39 mouse cellular contexts compared by ENCODE assay signal in the genomic region with DNA sequence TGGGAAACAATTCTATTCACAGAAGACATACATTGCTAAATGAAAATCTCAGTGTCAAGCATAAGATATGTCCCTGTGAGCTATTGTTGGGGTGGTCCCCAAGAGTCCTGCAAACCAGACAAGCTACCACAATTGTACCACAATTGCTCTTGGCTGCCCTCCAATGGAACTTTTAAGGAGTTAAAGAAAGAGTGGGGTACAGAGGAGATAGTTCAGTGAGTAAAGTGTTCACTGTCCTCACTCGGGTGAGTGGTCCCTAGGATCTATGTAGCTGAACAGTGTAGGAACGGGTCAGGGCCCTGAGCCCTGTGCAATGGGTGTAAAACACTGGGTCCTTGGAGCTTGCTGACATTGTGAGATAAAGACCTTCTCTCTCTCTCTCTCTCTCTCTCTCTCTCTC. TPM values are rescaled to one million over a fixed set of nuclear protein-coding genes. Genes with fewer than 3 reads are reported as not detected.
DNase-seq lines count a peak whose midpoint lies in the region; ATAC-seq and TF ChIP-seq lines count a peak whose summit lies in the region.
"Had no signal": no experiment of that assay in that cellular context is flagged by ENCODE, and none has a peak within 500 bp of the region (broad histone marks: within the 10 kb centered on the region; RNA-seq: fewer than 3 reads in every experiment).

No protein-coding gene starts in this region.

- peaks cover 3% of the 10 kb centered on the region for H3K4me1 ChIP-seq in bone marrow, adult 2 months (ENCODE audit: control insufficient read depth, insufficient read depth, low read length)
- H3K4me1 ChIP-seq: heart, embryonic 13.5 days; hindbrain, embryonic 10.5 days; intestine, embryonic 15.5 days; neural tube, embryonic 15.5 days; stomach, embryonic 15.5 days had no signal

- WGBS in bone marrow, adult 2 months, result 59% methylated on average over 2 of the region's 2 CpGs

- TF ChIP-seq POLR2A in bone marrow, adult 2 months (IDR thresholded peaks at IDR 0.05; ENCODE audit: borderline replicate concordance, control insufficient read depth, low read depth, low read length), result no peak

- H3K4me3 ChIP-seq in bone marrow, adult 2 months (replicated peaks; ENCODE audit: control insufficient read depth, low read depth, low read length), result no peak overlapping the region
- H3K4me3 ChIP-seq in gastrocnemius, adult 2 months, result no peak overlapping the region
- H3K4me3 ChIP-seq: heart, embryonic 13.5 days; hindbrain, embryonic 10.5 days; intestine, embryonic 15.5 days; layer of hippocampus, adult 2 months; left cerebral cortex, adult 2 months; limb, embryonic 12.5 days; neural tube, embryonic 15.5 days; stomach, embryonic 15.5 days had no signal

- ATAC-seq in neutrophil, adult 5-6 weeks (ENCODE audit: extremely low read depth, insufficient number of reproducible peaks, low FRiP score, poor library complexity, severe bottlenecking), result peak; percentile 20; the same call in 1 of the 2 replicates
- ATAC-seq: forebrain, embryonic 14.5 days; hindbrain, embryonic 16.5 days; intestine, embryonic 15.5 days had no signal

- intact Hi-C loops in gastrocnemius, adult 2 months (cut with DNase I), result no loop called here

- peak; percentile 61 for DNase-seq in thymus, postnatal 0 days (ENCODE audit: low spot score)
- DNase-seq in thymus, adult 18-20 months, result no peak
- DNase-seq in gastrocnemius, adult 2 months, result no peak
- no peak for DNase-seq in right cerebral cortex, postnatal 10 days (ENCODE audit: low spot score in 2 of 2)
- DNase-seq in heart, adult 18-20 months, result no peak
- DNase-seq: adrenal gland, adult 2 months; adrenal gland, postnatal 36 days; cerebellum, adult 2 months; cerebellum, postnatal 25 days; heart, postnatal 14 days; kidney, adult 2 months; kidney, postnatal 36 days; midbrain, embryonic 14.5 days; right cerebral cortex, adult 18-20 months; right cerebral cortex, postnatal 4 days had no signal

- H3K27ac ChIP-seq in bone marrow, adult 2 months (ENCODE audit: control insufficient read depth, insufficient read depth, low read depth, low read length, poor library complexity), result peak overlapping the region; percentile 61; the same call in 1 of the 2 replicates
- no peak overlapping the region for H3K27ac ChIP-seq in gastrocnemius, adult 2 months
- H3K27ac ChIP-seq: heart, embryonic 13.5 days; hindbrain, embryonic 10.5 days; intestine, embryonic 15.5 days; layer of hippocampus, adult 2 months; left cerebral cortex, adult 2 months; limb, embryonic 12.5 days; macrophage; neural tube, embryonic 15.5 days; stomach, embryonic 15.5 days had no signal

- TF ChIP-seq CTCF in bone marrow, adult 2 months (IDR thresholded peaks at IDR 0.05; ENCODE audit: control insufficient read depth, insufficient read depth, low read length), result no peak
- TF ChIP-seq CTCF in gastrocnemius, adult 2 months (IDR thresholded peaks at IDR 0.05), result no peak

RNA-seq across cellular contexts. Expression of a gene that starts 29.2 kb away (rescaled TPM):
- 0.14 and 0.17 TPM in 2 replicates for polyA plus RNA-seq in thymus, postnatal 0 days (2015; fragmentation: Nextera tagmentation; extraction: Ambion mirVana)
- not detected in 2 replicates for polyA plus RNA-seq in bone marrow, adult 2 months (2011; ENCODE audit: insufficient read depth, insufficient read length, low replicate concordance, missing spikeins)
- total RNA-seq in neutrophil, adult 5-6 weeks (2017), result not detected in 2 replicates
- not detected for total RNA-seq in gastrocnemius, adult 2 months (2021)
- total RNA-seq in heart, adult 18-20 months (2021), result not detected
- total RNA-seq: adrenal gland, adult 2 months; adrenal gland, postnatal 36 days; gastrocnemius, adult 18-20 months; gastrocnemius, postnatal 4 days; heart, adult 8-10 months; heart, postnatal 14 days; layer of hippocampus, adult 2 months; layer of hippocampus, postnatal 14 days; left cerebral cortex, adult 2 months; left cerebral cortex, postnatal 25 days; liver, adult 2 months had no signal
- polyA plus RNA-seq: adrenal gland, adult 2 months; cerebellum, adult 2 months; embryonic facial prominence, embryonic 11.5 days; forebrain, embryonic 14.5 days; frontal cortex, adult 2 months; heart, embryonic 13.5 days; hindbrain, embryonic 10.5 days; hindbrain, embryonic 16.5 days; intestine, embryonic 15.5 days; liver, adult 2 months; liver, embryonic 16.5 days; lung, embryonic 16.5 days; macrophage; midbrain, embryonic 14.5 days; neural tube, embryonic 15.5 days; stomach, embryonic 15.5 days; urinary bladder, adult 2 months had no signal
